Mouse (Mus musculus) C2C12 (cell line): Measurements from ENCODE around the gene Ano1.

Source experiments
- CTCF ChIP-seq: IDR thresholded peaks from one replicate; pipeline ENCODE4 v1.5.1; 2011; ENCODE audit not compliant: control insufficient read depth, insufficient read depth, insufficient read length
- MAX ChIP-seq: IDR thresholded peaks from one replicate; pipeline ENCODE4 v1.6.1; 2011; ENCODE audit warnings: mild to moderate bottlenecking, control low read depth
- MYOG ChIP-seq: IDR thresholded peaks from one replicate; pipeline ENCODE4 v1.6.1; 2011; ENCODE audit not compliant: control insufficient read depth, insufficient read length; ENCODE audit errors: extremely low read depth
- USF1 ChIP-seq: IDR thresholded peaks from one replicate; pipeline ENCODE4 v1.6.1; 2011; ENCODE audit warnings: low read depth, mild to moderate bottlenecking, control low read depth, moderate library complexity

DNA sequence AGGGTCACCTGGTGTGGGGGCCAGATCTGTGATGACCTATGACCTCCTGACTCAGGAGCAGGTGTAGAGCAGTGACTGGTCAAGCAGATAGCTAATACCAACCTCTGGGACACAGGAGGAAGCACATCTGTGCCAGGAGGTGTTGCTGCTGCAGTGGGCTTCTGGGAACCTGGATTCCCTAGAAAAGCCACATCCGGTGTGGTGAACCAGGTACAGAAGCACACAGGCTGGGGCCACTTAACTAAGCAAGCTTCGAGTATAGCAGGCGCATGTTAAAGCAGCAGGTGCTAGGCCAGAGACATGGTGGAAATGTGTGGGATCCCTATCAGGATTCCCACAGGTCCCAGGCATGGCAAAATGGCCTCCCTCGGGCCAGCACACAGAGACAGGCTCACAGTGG, 191.2 kb downstream of the Ano1 start:
- TF ChIP-seq USF1 (no peak), CTCF (no peak), MYOG (no peak), MAX (no peak)
